Mouse (Mus musculus) cerebellum, adult 2 months (tissue): ENCODE data around the gene Sfxn4.
A peak's percentile ranks its signal among the peaks of the same experiment; 100 is the strongest.

Source experiments
- CTCF ChIP-seq: fragments of 200-500 bp; IDR thresholded peaks from 2 replicates; pipeline ENCODE4 v1.5.1; 2011; ENCODE audit warnings: low read depth, mild to moderate bottlenecking, control low read depth, low read length, moderate library complexity, borderline replicate concordance; ENCODE audit not compliant: insufficient read depth
- POLR2A ChIP-seq: fragments of 200-500 bp; IDR thresholded peaks from 2 replicates; pipeline ENCODE4 v1.6.1; 2011; ENCODE audit warnings: low read length, control low read depth, borderline replicate concordance; ENCODE audit not compliant: insufficient read depth

GRCm38 (mm10) chr19:60889714-60890315 lies 28.5 kb upstream of the Sfxn4 start, which contains the start of gene Grk5:
- TF ChIP-seq POLR2A: peak; percentile 33; the same call in 1 of the 2 replicates
- TF ChIP-seq CTCF: peak; percentile 75; the same call in 1 of the 2 replicates
